Mouse (Mus musculus) ovary, postnatal 10 days (tissue): ENCODE results near the gene Nosip.
"Not testable (repeated sequence)": the region's sequence is repeated elsewhere in the genome, so short reads cannot be mapped to it uniquely, and the experiment has no call there.

Experiments used
- DNase-seq: peaks from one replicate; pipeline ENCODE4 v3.0.0; 2022; ENCODE audit warnings: low spot score

Nosip gene

GRCm38 (mm10) chr7:45062239-45062835, at the start of gene Nosip, which contains the start of gene Prrg2:
Gene Nosip (plus strand): TSS chr7:45062429.
Gene Prrg2 (minus strand): TSS chr7:45062677.
- DNase-seq = peak; percentile 89

- no peak for DNase-seq
Measured at GRCm38 (mm10) chr7:45012824-45013223, 49.4 kb upstream of the Nosip start.

- DNase-seq = no peak
Measured at GRCm38 (mm10) chr7:45013366-45014095, 48.7 kb upstream of the Nosip start.

GRCm38 (mm10) chr7:45014096-45014451, 48.2 kb upstream of the Nosip start:
- no peak for DNase-seq

GRCm38 (mm10) chr7:45015344-45015956, 46.8 kb upstream of the Nosip start:
- DNase-seq = no peak

GRCm38 (mm10) chr7:45015957-45016612, 46.1 kb upstream of the Nosip start, which contains the start of gene Scaf1:
Gene Scaf1 (minus strand): TSS chr7:45016363.
- DNase-seq = peak; percentile 87

- no peak for DNase-seq
Measured at GRCm38 (mm10) chr7:45016761-45017160, 45.5 kb upstream of the Nosip start.

GRCm38 (mm10) chr7:45017242-45018061, 44.8 kb upstream of the Nosip start, which contains the start of gene Rras:
Gene Rras (plus strand): TSS chr7:45017961.
- peak; percentile 71 for DNase-seq

GRCm38 (mm10) chr7:45019031-45019571, 43.1 kb upstream of the Nosip start:
- no peak for DNase-seq

- DNase-seq = no peak
Measured at GRCm38 (mm10) chr7:45020225-45020624, 42.0 kb upstream of the Nosip start.

- DNase-seq = not testable (repeated sequence)
Measured at GRCm38 (mm10) chr7:45023711-45024110, 38.5 kb upstream of the Nosip start.

GRCm38 (mm10) chr7:45024281-45025248, 37.7 kb upstream of the Nosip start:
- no peak for DNase-seq

- DNase-seq = no peak
Measured at GRCm38 (mm10) chr7:45025601-45026220, 36.5 kb upstream of the Nosip start.

- DNase-seq = no peak
Measured at GRCm38 (mm10) chr7:45026256-45026655, 36.0 kb upstream of the Nosip start.

GRCm38 (mm10) chr7:45027761-45028160, 34.5 kb upstream of the Nosip start:
- DNase-seq = no peak

- DNase-seq = no peak
Measured at GRCm38 (mm10) chr7:45028351-45028750, 33.9 kb upstream of the Nosip start.

- no peak for DNase-seq
Measured at GRCm38 (mm10) chr7:45029995-45030394, 32.2 kb upstream of the Nosip start.

GRCm38 (mm10) chr7:45030857-45031256, 31.4 kb upstream of the Nosip start:
- DNase-seq = no peak

- no peak for DNase-seq
Measured at GRCm38 (mm10) chr7:45033722-45034359, 28.4 kb upstream of the Nosip start.
